Mouse (Mus musculus) midbrain, embryonic 12.5 days (tissue): ENCODE measurements around the gene Myo16. TPM values are rescaled to one million over a fixed set of nuclear protein-coding genes. Genes with fewer than 3 reads are reported as not detected.
A peak's percentile ranks its signal among the peaks of the same experiment; 100 is the strongest.

Source experiments
- ATAC-seq: fragments of 200-750 bp; cut with Nextera tagmentation; 2 replicates; pipeline ENCODE4 v1.8.0; 2017; ENCODE audit warnings: low read depth, moderate TSS enrichment, moderate library complexity; ENCODE audit not compliant: low FRiP score
- H3K27ac ChIP-seq: fragments of 300-500 bp; sonication (generic); replicated peaks from 2 replicates; pipeline ENCODE4 v1.5.1; 2016; ENCODE audit warnings: mild to moderate bottlenecking
- H3K27me3 ChIP-seq: fragments of 300-500 bp; sonication (generic); 2 replicates; pipeline ENCODE4 v1.6.1; 2016; ENCODE audit warnings: mild to moderate bottlenecking
- H3K36me3 ChIP-seq: fragments of 300-500 bp; sonication (generic); 2 replicates; pipeline ENCODE4 v1.6.1; 2016
- H3K4me1 ChIP-seq: fragments of 300-500 bp; sonication (generic); 2 replicates; pipeline ENCODE4 v1.6.1; 2016
- H3K4me2 ChIP-seq: fragments of 300-500 bp; sonication (generic); replicated peaks from 2 replicates; pipeline ENCODE4 v1.6.1; 2016; ENCODE audit warnings: mild to moderate bottlenecking, moderate library complexity
- H3K4me3 ChIP-seq: fragments of 300-500 bp; sonication (generic); 2 replicates; pipeline ENCODE4 v1.5.1; 2016; ENCODE audit warnings: mild to moderate bottlenecking
- H3K9ac ChIP-seq: fragments of 300-500 bp; sonication (generic); replicated peaks from 2 replicates; pipeline ENCODE4 v1.6.1; 2016; ENCODE audit warnings: mild to moderate bottlenecking, moderate library complexity
- H3K9me3 ChIP-seq: fragments of 300-500 bp; sonication (generic); 2 replicates; pipeline ENCODE4 v1.6.1; 2016; ENCODE audit warnings: mild to moderate bottlenecking
- whole genome bisulfite sequencing: fragments of 180-500 bp; shearing (Covaris S2); methylation state at CpG from one replicate; pipeline ENCODE4 v1.1.7; 2016; 5-methylcytosine and 5-hydroxymethylcytosine counted together
- polyA plus RNA-seq: library from polyadenylated mRNA; unstranded; fragments of >200 nt; fragmentation: Nextera tagmentation; extraction: Ambion mirVana; gene quantifications from 2 replicates; pipeline ENCODE4 v1.2.1, GENCODE M21; 2016

The Myo16 gene
- polyA plus RNA-seq, 1 experiment from 2014 or later = 4.0 TPM

- H3K9me3 ChIP-seq = no peaks in the 10 kb centered on the region
- H3K4me2 ChIP-seq = no peak overlapping the region
- H3K27ac ChIP-seq = no peak overlapping the region
- peaks cover 10% of the 10 kb centered on the region; the same call in 1 of the 2 replicates for H3K4me1 ChIP-seq
- WGBS = 88% methylated on average over 4 of the region's 4 CpGs
- H3K27me3 ChIP-seq = no peaks in the 10 kb centered on the region
- H3K9ac ChIP-seq = no peak overlapping the region
- H3K36me3 ChIP-seq = no peaks in the 10 kb centered on the region
- no peak for ATAC-seq
- H3K4me3 ChIP-seq = no peak overlapping the region
Observed at GRCm38 (mm10) chr8:10643244-10643643, 489.5 kb downstream of the Myo16 start.

DNA sequence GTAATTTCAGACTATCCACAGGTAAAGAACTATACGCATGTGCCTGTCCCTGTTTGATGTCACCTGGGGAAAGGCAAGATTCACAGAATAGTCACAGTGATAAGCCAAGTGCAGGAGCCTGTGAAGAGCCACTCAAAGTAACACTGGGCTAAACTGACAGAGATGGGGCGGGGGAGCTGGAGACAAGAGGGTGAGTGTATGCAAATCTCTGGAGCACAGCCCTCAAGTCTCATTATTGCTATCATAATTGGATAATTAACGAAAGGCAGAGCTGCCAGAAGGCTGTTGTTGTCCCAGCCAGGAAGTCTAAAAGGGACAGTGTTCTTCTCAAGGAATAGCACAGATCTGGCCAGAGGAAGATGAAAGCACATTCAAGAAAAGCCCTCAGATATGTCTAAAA, 490.8 kb downstream of the Myo16 start:
- H3K4me2 ChIP-seq = no peak overlapping the region
- no peak overlapping the region for H3K27ac ChIP-seq
- ATAC-seq = no peak; the same call in 1 of the 2 replicates
- WGBS = 71% methylated on average over 3 of the region's 3 CpGs
- no peaks in the 10 kb centered on the region for H3K27me3 ChIP-seq
- no peak overlapping the region for H3K9ac ChIP-seq
- H3K36me3 ChIP-seq = no peaks in the 10 kb centered on the region
- peaks cover 10% of the 10 kb centered on the region; the same call in 1 of the 2 replicates for H3K4me1 ChIP-seq
- H3K9me3 ChIP-seq = no peaks in the 10 kb centered on the region
- no peak overlapping the region for H3K4me3 ChIP-seq

DNA sequence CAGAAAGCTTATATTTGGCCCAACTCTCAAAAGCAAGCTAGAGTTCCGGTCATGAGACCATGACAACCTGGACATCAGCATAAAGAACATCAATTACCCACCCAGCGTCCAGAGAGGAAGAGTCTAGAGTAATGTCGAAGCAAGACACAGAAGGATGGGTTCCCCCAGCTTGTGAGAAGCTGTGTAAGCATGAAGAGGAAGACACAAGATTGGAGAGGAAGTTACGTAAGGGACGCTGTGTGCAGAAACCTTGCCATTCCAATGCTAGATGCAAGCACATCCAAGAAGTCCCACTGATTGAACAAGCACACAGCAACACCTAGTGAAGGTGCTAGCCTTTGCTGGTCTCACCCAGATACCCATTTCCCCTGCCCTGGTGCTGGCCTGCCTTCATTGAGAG, 492.0 kb downstream of the Myo16 start:
- WGBS = 93% methylated on average over 5 of the region's 5 CpGs
- no peak overlapping the region for H3K4me3 ChIP-seq
- H3K27ac ChIP-seq = no peak overlapping the region
- no peaks in the 10 kb centered on the region for H3K36me3 ChIP-seq
- H3K9me3 ChIP-seq = no peaks in the 10 kb centered on the region
- H3K9ac ChIP-seq = no peak overlapping the region
- peaks cover under 1% of the 10 kb centered on the region; the same call in 1 of the 2 replicates for H3K27me3 ChIP-seq
- H3K4me1 ChIP-seq = peaks cover 10% of the 10 kb centered on the region; the same call in 1 of the 2 replicates
- no peak overlapping the region for H3K4me2 ChIP-seq
- ATAC-seq = no peak

DNA sequence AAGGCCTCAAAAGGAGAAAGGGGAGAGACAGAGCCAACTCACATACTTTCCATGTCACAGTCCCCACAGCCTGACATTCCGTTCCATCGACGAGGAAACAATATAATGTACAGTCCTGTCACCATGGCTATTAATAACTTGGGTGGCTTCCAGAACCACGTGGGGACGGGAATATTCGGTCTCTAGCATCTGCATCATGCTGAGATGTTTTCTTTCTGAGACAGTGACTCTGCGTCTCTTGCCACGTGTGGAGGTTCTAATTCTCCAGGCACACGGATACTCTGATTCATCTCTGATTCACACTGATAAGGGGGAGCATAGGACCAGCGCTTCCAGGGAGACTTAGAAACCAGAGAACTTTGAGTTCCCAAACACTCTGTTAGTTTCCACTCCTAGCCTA, 492.8 kb downstream of the Myo16 start:
- H3K27me3 ChIP-seq = peaks cover 3% of the 10 kb centered on the region; the same call in 1 of the 2 replicates
- H3K4me1 ChIP-seq = peaks cover 10% of the 10 kb centered on the region; the same call in 1 of the 2 replicates
- no peak for ATAC-seq
- no peak overlapping the region for H3K4me3 ChIP-seq
- no peaks in the 10 kb centered on the region for H3K9me3 ChIP-seq
- WGBS = 69% methylated on average over 10 of the region's 10 CpGs
- no peak overlapping the region for H3K4me2 ChIP-seq
- H3K27ac ChIP-seq = no peak overlapping the region
- no peaks in the 10 kb centered on the region for H3K36me3 ChIP-seq
- H3K9ac ChIP-seq = no peak overlapping the region

GRCm38 (mm10) chr8:10651546-10652315, 498.0 kb downstream of the Myo16 start:
- Histone ChIP-seq H3K4me1 (no peaks in the 10 kb centered on the region), H3K27me3 (peaks cover 3% of the 10 kb centered on the region; the same call in 1 of the 2 replicates), H3K4me3 (no peak overlapping the region), H3K4me2 (no peak overlapping the region), H3K36me3 (no peaks in the 10 kb centered on the region), H3K27ac (no peak overlapping the region), H3K9me3 (no peaks in the 10 kb centered on the region), H3K9ac (no peak overlapping the region)
- WGBS = 71% methylated on average over 12 of the region's 12 CpGs
- no peak for ATAC-seq

DNA sequence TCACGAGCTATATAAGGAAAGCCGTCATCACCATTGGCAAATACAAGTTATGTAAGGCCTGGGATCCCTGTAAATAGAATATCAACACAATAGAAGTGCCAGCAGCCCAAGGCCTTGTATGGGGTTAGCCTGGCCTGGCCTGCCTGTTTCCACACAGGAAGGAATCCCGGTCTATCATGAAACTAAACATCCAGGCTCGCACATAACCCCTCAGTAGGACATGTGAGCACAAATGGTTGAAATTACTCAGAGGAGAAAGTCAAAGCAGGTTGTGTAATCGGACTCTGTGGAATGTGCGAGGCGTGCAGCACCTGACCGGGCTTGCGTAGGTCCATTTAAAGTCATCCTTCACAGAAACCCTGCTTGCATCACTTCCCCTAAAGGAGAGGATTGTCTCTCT, 499.6 kb downstream of the Myo16 start:
- Histone ChIP-seq H3K4me3 (no peak overlapping the region), H3K27ac (no peak overlapping the region), H3K36me3 (no peaks in the 10 kb centered on the region), H3K9ac (no peak overlapping the region), H3K9me3 (no peaks in the 10 kb centered on the region), H3K4me1 (no peaks in the 10 kb centered on the region), H3K27me3 (peaks cover 3% of the 10 kb centered on the region; the same call in 1 of the 2 replicates), H3K4me2 (no peak overlapping the region)
- no peak for ATAC-seq
- 83% methylated on average over 9 of the region's 9 CpGs for WGBS

GRCm38 (mm10) chr8:10654922-10655518, 501.3 kb downstream of the Myo16 start:
- no peak overlapping the region for H3K27ac ChIP-seq
- H3K9ac ChIP-seq = no peak overlapping the region
- no peaks in the 10 kb centered on the region for H3K9me3 ChIP-seq
- H3K36me3 ChIP-seq = no peaks in the 10 kb centered on the region
- H3K27me3 ChIP-seq = peaks cover 3% of the 10 kb centered on the region; the same call in 1 of the 2 replicates
- no peak for ATAC-seq
- WGBS = 88% methylated on average over 9 of the region's 9 CpGs
- no peaks in the 10 kb centered on the region for H3K4me1 ChIP-seq
- H3K4me2 ChIP-seq = no peak overlapping the region
- H3K4me3 ChIP-seq = no peak overlapping the region

GRCm38 (mm10) chr8:10663770-10664470, 510.2 kb downstream of the Myo16 start:
- Histone ChIP-seq H3K4me3 (no peak overlapping the region), H3K4me1 (peaks cover 34% of the 10 kb centered on the region), H3K27ac (peak overlapping the region; percentile 31; the same call in 1 of the 2 replicates), H3K9me3 (no peaks in the 10 kb centered on the region), H3K36me3 (no peaks in the 10 kb centered on the region), H3K4me2 (no peak overlapping the region), H3K9ac (no peak overlapping the region), H3K27me3 (no peaks in the 10 kb centered on the region)
- WGBS = 10% methylated on average over 8 of the region's 8 CpGs
- peak; percentile 76 for ATAC-seq

DNA sequence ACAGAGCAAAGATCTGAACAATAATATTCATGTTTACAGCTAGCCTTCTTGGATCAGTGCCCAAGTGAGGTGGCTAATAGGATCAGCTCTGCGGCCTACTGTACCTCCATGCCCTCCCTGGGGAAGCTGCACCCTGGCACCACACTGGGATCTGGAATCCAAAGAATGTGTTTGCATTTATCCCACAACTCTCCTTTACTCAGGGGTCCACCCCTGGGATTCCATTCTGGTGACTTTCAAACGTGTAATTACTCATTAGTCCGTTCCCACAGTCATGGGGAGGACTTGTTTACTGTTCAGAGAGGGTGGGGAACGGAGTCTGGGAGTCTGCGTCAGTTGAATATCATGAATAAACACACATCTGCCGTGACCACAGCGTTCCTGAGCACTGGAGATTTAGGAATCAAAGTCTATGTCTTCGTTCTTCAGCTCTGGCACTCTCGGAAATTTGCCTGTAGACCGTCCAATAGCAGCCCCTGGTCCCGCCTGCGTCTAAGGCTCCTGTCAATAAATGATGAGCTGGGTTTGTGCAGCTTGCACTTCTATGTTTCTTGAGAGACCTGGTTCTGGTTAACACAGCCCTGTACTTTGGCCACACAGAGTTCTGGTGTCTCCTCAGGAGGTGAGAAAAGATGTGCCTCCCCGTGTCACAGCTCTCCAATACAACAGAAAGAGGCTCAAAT, 511.3 kb downstream of the Myo16 start:
- no peak overlapping the region for H3K4me2 ChIP-seq
- H3K27me3 ChIP-seq = no peaks in the 10 kb centered on the region
- H3K9ac ChIP-seq = no peak overlapping the region
- H3K4me1 ChIP-seq = peaks cover 34% of the 10 kb centered on the region
- H3K4me3 ChIP-seq = no peak overlapping the region
- WGBS = 11% methylated on average over 13 of the region's 13 CpGs
- H3K27ac ChIP-seq = peak overlapping the region; percentile 30
- H3K9me3 ChIP-seq = no peaks in the 10 kb centered on the region
- ATAC-seq = no peak
- H3K36me3 ChIP-seq = no peaks in the 10 kb centered on the region

DNA sequence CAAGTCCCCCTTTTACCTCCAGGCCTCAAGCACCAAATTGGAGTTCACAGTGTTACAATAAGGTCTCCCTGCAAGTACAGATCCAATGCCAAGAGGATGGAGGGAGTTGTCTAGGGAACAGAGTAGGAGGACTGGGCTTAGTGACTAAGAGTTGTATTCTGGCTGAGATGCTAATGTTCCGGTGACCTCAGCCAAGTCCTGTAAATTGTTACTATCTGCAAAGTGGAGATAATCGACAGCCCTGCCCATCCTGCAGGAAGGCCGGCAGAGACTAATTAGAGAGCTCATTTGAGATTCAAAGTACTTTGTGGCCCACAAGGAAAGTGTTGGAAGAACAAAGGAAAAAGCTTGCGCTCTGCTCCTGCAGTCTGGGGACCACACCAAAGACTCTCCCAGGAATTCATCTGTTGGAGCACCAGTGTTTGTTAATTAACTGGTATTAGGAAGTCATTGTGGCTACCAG, 512.1 kb downstream of the Myo16 start:
- Histone ChIP-seq H3K9ac (no peak overlapping the region), H3K36me3 (no peaks in the 10 kb centered on the region), H3K4me3 (no peak overlapping the region), H3K4me1 (peaks cover 34% of the 10 kb centered on the region), H3K27ac (peak overlapping the region; percentile 30; the same call in 1 of the 2 replicates), H3K27me3 (no peaks in the 10 kb centered on the region), H3K4me2 (no peak overlapping the region), H3K9me3 (no peaks in the 10 kb centered on the region)
- ATAC-seq = peak; percentile 62
- WGBS = 9% methylated on average over 4 of the region's 4 CpGs

GRCm38 (mm10) chr8:10671862-10672548, 518.3 kb downstream of the Myo16 start:
- H3K4me3 ChIP-seq = no peak overlapping the region
- WGBS = 69% methylated on average over 2 of the region's 2 CpGs
- H3K4me2 ChIP-seq = no peak overlapping the region
- H3K27ac ChIP-seq = no peak overlapping the region
- H3K36me3 ChIP-seq = no peaks in the 10 kb centered on the region
- H3K27me3 ChIP-seq = no peaks in the 10 kb centered on the region
- H3K9me3 ChIP-seq = no peaks in the 10 kb centered on the region
- H3K4me1 ChIP-seq = no peaks in the 10 kb centered on the region
- ATAC-seq = no peak
- H3K9ac ChIP-seq = no peak overlapping the region
